Mouse (Mus musculus): ENCODE measurements around the gene Kcnc2. TPM values are rescaled to one million over a fixed set of nuclear protein-coding genes. Genes with fewer than 3 reads are reported as not detected.

Kcnc2 gene
- total RNA-seq, 2 experiments from 2014 or later = 0.79 to 0.88 TPM

- peak; percentile 4 for DNase-seq
Observed at GRCm38 (mm10) chr10:112397194-112397593, 126.3 kb downstream of the Kcnc2 start.

GRCm38 (mm10) chr10:112400591-112401404, 129.9 kb downstream of the Kcnc2 start:
- no peak for DNase-seq

DNA sequence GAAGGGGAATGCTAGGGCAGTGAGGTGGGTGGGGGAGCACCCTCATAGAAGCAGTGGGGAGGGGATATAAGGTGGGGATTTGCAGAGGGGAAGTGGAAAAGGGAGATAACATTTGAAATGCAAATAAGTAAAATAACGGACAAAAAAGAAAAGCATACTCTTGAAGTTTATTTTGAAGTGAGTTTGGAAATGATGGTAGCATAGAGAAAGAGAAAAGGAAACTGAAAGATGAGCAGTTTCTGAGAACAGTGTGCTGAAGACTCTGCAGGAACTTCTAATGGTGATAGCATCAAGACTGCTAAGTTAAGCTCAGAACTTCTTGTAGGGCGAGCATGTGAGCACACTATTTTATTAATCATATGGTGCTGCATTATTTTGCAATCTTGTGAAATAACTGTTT, 138.6 kb downstream of the Kcnc2 start:
- DNase-seq = no peak

- peak; percentile 19 for DNase-seq
Observed at GRCm38 (mm10) chr10:112423327-112423726, 152.4 kb downstream of the Kcnc2 start.

- DNase-seq = no peak
Observed at GRCm38 (mm10) chr10:112436950-112437349, 166.0 kb downstream of the Kcnc2 start.

- DNase-seq = no peak
Observed at GRCm38 (mm10) chr10:112444640-112445039, 173.7 kb downstream of the Kcnc2 start.

DNA sequence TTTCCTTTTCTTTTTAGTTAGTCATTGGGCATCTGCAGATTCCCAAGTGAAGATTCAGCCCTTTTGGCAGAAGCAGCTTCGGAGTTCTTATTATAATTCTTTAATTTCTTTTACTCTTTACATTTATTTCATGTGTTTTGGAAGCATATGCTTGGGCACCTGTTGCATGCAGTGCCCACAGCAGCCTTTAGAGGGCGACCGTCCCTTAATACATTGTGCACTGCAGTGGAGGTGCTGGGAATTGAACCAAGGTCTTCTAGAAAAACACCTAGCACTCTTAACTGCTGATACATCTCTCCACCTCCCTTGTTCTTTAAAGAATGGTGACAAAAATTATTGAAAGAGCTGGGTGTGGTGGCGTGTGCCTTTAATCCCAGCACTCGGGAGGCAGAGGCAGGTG, 180.0 kb downstream of the Kcnc2 start:
- no peak for DNase-seq

- no peak for DNase-seq
Observed at GRCm38 (mm10) chr10:112468689-112469384, 197.9 kb downstream of the Kcnc2 start.

- no peak for DNase-seq
Observed at GRCm38 (mm10) chr10:112474122-112474810, 203.3 kb downstream of the Kcnc2 start.

- DNase-seq = no peak
Observed at GRCm38 (mm10) chr10:112481461-112481860, 210.5 kb downstream of the Kcnc2 start.

- DNase-seq = no peak
Observed at GRCm38 (mm10) chr10:112481921-112482607, 211.1 kb downstream of the Kcnc2 start.

DNA sequence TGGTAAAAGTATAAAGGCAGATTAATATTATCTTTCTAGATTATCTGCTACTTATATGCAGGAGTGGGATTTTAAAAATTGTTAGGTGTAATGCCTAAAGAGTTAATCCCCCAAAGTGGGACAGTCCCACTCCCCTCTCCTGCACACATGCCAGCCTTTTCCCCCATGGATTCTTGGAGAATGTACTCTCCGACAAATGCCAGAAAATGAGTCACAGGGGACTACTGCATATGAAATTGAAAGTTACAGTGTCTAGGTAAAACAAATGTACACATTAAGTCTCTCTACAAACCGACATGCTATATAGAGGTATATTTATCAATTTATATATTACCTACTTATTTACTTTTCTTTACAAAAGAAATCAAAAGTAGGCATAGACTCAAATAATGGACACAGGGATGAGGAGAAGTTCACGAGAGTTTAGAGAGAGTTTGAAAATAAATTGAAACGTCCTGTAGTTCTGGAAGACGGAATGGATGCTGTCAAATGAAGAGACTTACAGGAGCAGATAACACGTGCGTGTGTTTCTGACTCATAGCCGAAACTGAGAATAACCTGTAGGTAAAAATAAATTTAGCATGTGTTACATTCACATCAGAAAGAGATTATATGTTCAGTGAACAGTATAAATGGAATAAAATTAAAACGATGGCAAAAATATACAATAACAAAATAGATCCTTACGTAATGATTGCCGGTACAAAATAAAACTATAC, 213.6 kb downstream of the Kcnc2 start:
- DNase-seq = no peak

DNA sequence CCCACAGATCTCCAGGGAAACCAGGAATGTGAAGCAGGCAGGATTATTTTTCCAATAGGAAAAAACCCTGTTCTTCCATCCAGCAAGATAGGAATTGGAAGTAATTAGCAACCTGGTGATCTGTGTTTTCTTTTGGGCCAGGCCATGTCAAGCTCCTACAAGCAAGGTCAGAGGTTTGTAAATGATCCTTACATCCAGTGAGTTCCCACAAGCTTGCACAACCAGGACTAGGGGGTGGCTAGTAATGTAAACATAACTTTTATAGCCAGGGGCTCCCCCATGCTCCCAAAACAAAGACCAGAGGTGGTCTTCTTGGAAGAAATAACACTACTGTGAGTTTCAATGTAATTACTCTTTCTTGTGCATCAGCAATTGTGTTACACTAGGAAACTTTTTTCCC, 214.9 kb downstream of the Kcnc2 start:
- DNase-seq = no peak

- no peak for DNase-seq
Observed at GRCm38 (mm10) chr10:112488751-112489150, 217.8 kb downstream of the Kcnc2 start.

Other genes starting within 250 kb of the Kcnc2 start
- not detected for gene Glipr1l1, start 210.9 kb upstream of the Kcnc2 start, total RNA-seq (2021)
- not detected for gene Glipr1l2, start 187.8 kb upstream of the Kcnc2 start, total RNA-seq (2021)
- gene Glipr1l3, start 110.8 kb upstream of the Kcnc2 start, total RNA-seq (2021) = not detected
- gene Caps2, start 107.5 kb upstream of the Kcnc2 start, total RNA-seq (2021) = not detected

Measured in heart, postnatal 4 days (tissue).